Comparison of ENCODE assay signal across 15 mouse cellular contexts in genomic region chr1:189617381-189617780, GRCm38 (mm10).
"Had no signal": no experiment of that assay in that cellular context is flagged by ENCODE, and none has a peak within 500 bp of the region (broad histone marks: within the 10 kb centered on the region; RNA-seq: fewer than 3 reads in every experiment).

No protein-coding gene starts in this region.

- H3K9ac ChIP-seq: midbrain, embryonic 13.5 days; midbrain, embryonic 15.5 days; neural tube, embryonic 12.5 days; stomach, embryonic 15.5 days had no signal

- ATAC-seq: midbrain, embryonic 13.5 days; midbrain, embryonic 15.5 days had no signal

- H3K4me1 ChIP-seq: megakaryocyte, embryonic 14.5 days; midbrain, embryonic 13.5 days; midbrain, embryonic 15.5 days; neural tube, embryonic 12.5 days; stomach, embryonic 15.5 days had no signal

- H3K4me3 ChIP-seq: midbrain, embryonic 13.5 days; midbrain, embryonic 15.5 days; neural tube, embryonic 12.5 days; stomach, embryonic 15.5 days had no signal

- DNase-seq: lung, adult 2 months; lung, postnatal 10 days; lung, postnatal 36 days; right cerebral cortex, postnatal 14 days; thymus, adult 2 months; thymus, postnatal 25 days; thymus, postnatal 4 days had no signal

- H3K9me3 ChIP-seq: midbrain, embryonic 13.5 days; midbrain, embryonic 15.5 days; neural tube, embryonic 12.5 days; stomach, embryonic 15.5 days had no signal

- H3K4me2 ChIP-seq: midbrain, embryonic 11.5 days; midbrain, embryonic 13.5 days; midbrain, embryonic 15.5 days; neural tube, embryonic 12.5 days; stomach, embryonic 15.5 days had no signal

- H3K36me3 ChIP-seq: midbrain, embryonic 13.5 days; midbrain, embryonic 15.5 days; neural tube, embryonic 12.5 days; stomach, embryonic 15.5 days had no signal

- H3K27ac ChIP-seq: macrophage; midbrain, embryonic 13.5 days; midbrain, embryonic 15.5 days; neural tube, embryonic 12.5 days; stomach, embryonic 15.5 days; stomach, postnatal 0 days had no signal

- H3K27me3 ChIP-seq: megakaryocyte, embryonic 14.5 days; midbrain, embryonic 13.5 days; midbrain, embryonic 15.5 days; neural tube, embryonic 12.5 days; stomach, embryonic 15.5 days had no signal
